Mouse (Mus musculus): ENCODE data around the gene Hsd17b1. TPM values are rescaled to one million over a fixed set of nuclear protein-coding genes. Genes with fewer than 3 reads are reported as not detected.

The Hsd17b1 gene
- polyA plus RNA-seq, 1 experiment: not detected

DNA sequence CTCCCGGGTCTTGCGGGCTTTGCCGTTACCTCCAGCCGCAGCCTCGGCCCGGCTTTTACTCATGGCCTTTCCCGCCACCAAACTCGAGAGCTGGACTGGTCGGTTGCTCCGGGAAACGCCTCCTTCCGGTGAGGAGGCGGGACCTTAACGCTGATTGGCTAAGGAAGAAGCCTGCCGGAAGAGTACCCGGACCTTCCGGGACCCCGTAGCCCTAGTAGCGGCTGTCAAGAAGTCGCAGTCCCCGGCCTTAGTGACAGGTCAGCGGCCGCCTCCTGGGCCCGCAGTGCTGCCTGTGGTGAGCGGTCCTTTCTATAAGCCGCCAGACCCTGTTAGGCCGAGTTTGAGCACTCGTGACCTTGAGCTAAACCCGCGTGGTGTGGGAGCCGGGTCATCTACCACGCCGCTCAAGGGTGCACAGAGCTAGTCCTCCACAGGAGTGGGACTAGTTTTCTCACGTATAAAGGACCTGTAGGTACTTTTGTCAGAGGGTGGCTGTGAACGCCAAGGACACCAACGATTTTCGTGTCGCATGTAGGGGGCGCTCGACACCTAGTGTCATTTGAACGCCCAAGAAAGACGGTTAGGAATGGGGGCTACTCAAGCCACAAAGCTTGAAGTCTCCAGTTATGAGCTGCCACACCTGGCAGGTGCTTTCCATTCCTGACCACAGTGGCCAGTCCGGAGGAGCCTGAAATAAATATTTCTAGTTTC, 17.3 kb downstream of the Hsd17b1 start, which contains the start of gene Psmc3ip:
Psmc3ip (minus strand) TSS at position 123 of the 711 bp plus-strand sequence.
- Histone ChIP-seq H3K27ac (ENCODE audit: insufficient read depth, low read depth, low read length) (peak within 1 kb of the TSS; percentile 93), H3K4me3 (ENCODE audit: insufficient read depth, low read length) (peak within 1 kb of the TSS; percentile 96), H3K4me1 (ENCODE audit: control insufficient read depth, insufficient read depth, low read length) (peaks cover 6% of the 10 kb centered on the region; the same call in 1 of the 2 replicates)
- TF ChIP-seq POLR2A (IDR thresholded peaks at IDR 0.05; ENCODE audit: borderline replicate concordance, low read depth, low read length): no peak
- peak; percentile 94 for TF ChIP-seq CTCF (IDR thresholded peaks at IDR 0.05; ENCODE audit: low read depth, low read length)

DNA sequence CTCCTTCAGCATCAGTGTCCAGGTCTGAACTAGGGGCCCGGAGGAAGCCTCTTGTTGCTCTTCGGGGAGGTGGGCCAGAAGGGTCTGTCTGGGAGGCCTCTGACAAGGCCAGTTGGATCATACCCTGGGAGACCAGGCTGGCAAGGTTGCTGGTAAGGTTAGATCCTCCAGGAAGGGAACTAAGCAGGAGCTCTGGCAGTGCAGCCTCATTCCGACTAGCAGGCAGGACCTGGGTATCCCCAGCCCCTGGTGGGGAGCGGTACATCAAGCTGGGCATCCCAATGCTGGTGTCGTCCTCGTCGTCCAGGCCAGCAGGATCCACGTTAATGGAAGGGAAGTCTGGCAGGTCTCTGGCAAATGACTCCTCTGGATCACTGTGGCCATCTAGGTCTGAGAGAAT, 20.0 kb downstream of the Hsd17b1 start:
- TF ChIP-seq POLR2A (IDR thresholded peaks at IDR 0.05; ENCODE audit: borderline replicate concordance, low read depth, low read length): no peak
- Histone ChIP-seq H3K4me1 (ENCODE audit: control insufficient read depth, insufficient read depth, low read length) (peaks cover 6% of the 10 kb centered on the region; the same call in 1 of the 2 replicates), H3K4me3 (ENCODE audit: insufficient read depth, low read length) (no peak overlapping the region), H3K27ac (ENCODE audit: insufficient read depth, low read depth, low read length) (no peak overlapping the region)

GRCm38 (mm10) chr11:101103011-101103410, 24.8 kb downstream of the Hsd17b1 start:
- H3K4me1 ChIP-seq (ENCODE audit: control insufficient read depth, insufficient read depth, low read length): no peaks in the 10 kb centered on the region
- H3K4me3 ChIP-seq (ENCODE audit: insufficient read depth, low read length): no peak overlapping the region
- TF ChIP-seq POLR2A (IDR thresholded peaks at IDR 0.05; ENCODE audit: borderline replicate concordance, low read depth, low read length) (no peak), CTCF (IDR thresholded peaks at IDR 0.05; ENCODE audit: low read depth, low read length) (no peak)
- H3K27ac ChIP-seq (ENCODE audit: insufficient read depth, low read depth, low read length): no peak overlapping the region

- Histone ChIP-seq H3K27ac (ENCODE audit: insufficient read depth, low read depth, low read length) (no peak overlapping the region), H3K4me3 (ENCODE audit: insufficient read depth, low read length) (no peak overlapping the region), H3K4me1 (ENCODE audit: control insufficient read depth, insufficient read depth, low read length) (peaks cover 17% of the 10 kb centered on the region)
- TF ChIP-seq POLR2A (IDR thresholded peaks at IDR 0.05; ENCODE audit: borderline replicate concordance, low read depth, low read length) (no peak), CTCF (IDR thresholded peaks at IDR 0.05; ENCODE audit: low read depth, low read length) (no peak)
These were observed 31.1 kb downstream of the Hsd17b1 start for GRCm38 (mm10) chr11:101109351-101109750.

DNA sequence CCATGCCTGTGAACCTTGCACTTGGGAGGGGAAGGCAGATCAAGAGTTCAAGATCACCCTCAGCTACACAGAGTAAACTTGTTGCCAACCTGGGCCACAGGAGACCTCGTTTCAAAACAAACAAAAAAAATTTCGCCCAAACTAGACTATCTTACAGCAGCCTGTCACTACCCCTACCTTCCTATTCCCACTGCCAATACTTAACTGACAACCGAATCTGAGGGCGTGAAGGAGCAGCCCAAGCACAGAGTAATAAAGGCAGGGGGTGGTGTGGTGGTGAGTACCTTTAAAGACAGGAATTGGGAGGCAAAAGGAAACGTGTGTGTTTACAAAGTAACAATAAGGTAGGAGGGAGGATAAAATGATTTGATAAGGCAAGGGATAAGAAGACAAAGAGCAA, 32.5 kb downstream of the Hsd17b1 start:
- no peak overlapping the region for H3K4me3 ChIP-seq (ENCODE audit: insufficient read depth, low read length)
- H3K27ac ChIP-seq (ENCODE audit: insufficient read depth, low read depth, low read length): no peak overlapping the region
- H3K4me1 ChIP-seq (ENCODE audit: control insufficient read depth, insufficient read depth, low read length): peaks cover 25% of the 10 kb centered on the region
- TF ChIP-seq CTCF (IDR thresholded peaks at IDR 0.05; ENCODE audit: low read depth, low read length): no peak
- TF ChIP-seq POLR2A (IDR thresholded peaks at IDR 0.05; ENCODE audit: borderline replicate concordance, low read depth, low read length): no peak

DNA sequence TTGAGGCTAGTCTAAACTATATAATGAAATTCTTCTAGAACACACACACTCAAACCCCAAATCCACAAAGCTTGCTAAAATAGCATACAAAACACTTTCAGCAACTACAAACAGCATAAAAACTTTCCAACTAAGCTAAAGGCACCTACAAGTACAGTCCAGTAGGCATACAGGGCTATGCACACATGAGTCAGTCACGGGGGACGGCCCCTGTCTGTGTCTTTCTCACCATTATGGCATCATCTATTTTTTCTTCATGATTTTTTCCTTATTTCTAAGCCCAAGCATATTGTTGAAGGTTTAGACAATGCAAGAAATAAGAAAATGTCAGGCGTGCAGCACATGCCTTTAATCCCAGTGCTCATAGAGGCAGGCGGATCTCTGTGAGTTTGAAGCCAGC, 33.0 kb downstream of the Hsd17b1 start:
- no peak overlapping the region for H3K27ac ChIP-seq (ENCODE audit: insufficient read depth, low read depth, low read length)
- TF ChIP-seq CTCF (IDR thresholded peaks at IDR 0.05; ENCODE audit: low read depth, low read length) (no peak), POLR2A (IDR thresholded peaks at IDR 0.05; ENCODE audit: borderline replicate concordance, low read depth, low read length) (no peak)
- peaks cover 29% of the 10 kb centered on the region for H3K4me1 ChIP-seq (ENCODE audit: control insufficient read depth, insufficient read depth, low read length)
- no peak overlapping the region for H3K4me3 ChIP-seq (ENCODE audit: insufficient read depth, low read length)

GRCm38 (mm10) chr11:101112186-101112585, 34.0 kb downstream of the Hsd17b1 start:
- TF ChIP-seq CTCF (IDR thresholded peaks at IDR 0.05; ENCODE audit: low read depth, low read length) (no peak), POLR2A (IDR thresholded peaks at IDR 0.05; ENCODE audit: borderline replicate concordance, low read depth, low read length) (no peak)
- Histone ChIP-seq H3K27ac (ENCODE audit: insufficient read depth, low read depth, low read length) (no peak overlapping the region), H3K4me3 (ENCODE audit: insufficient read depth, low read length) (no peak overlapping the region), H3K4me1 (ENCODE audit: control insufficient read depth, insufficient read depth, low read length) (peaks cover 38% of the 10 kb centered on the region)

DNA sequence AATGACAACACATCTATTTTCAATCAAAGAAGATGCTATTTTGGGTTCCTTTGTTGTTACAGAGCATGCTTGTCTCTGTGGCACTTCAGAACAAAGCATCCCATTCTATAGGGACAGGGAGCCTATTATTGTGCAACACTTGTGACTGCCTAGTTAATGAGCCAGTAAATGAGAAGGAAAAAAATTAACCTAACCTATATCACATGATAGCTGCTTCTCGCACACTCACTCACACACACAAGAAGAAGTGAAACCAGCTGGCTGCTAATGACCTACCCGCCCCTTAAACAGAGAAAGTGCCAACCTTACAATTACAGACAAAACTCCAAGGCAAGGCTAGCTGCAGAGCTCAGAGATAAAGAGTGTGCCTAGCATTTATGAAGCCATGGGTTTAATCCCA, 37.4 kb downstream of the Hsd17b1 start:
- Histone ChIP-seq H3K27ac (ENCODE audit: insufficient read depth, low read depth, low read length) (peak overlapping the region; percentile 94), H3K4me3 (ENCODE audit: insufficient read depth, low read length) (no peak overlapping the region), H3K4me1 (ENCODE audit: control insufficient read depth, insufficient read depth, low read length) (peaks cover 46% of the 10 kb centered on the region)
- TF ChIP-seq POLR2A (IDR thresholded peaks at IDR 0.05; ENCODE audit: borderline replicate concordance, low read depth, low read length): no peak
- TF ChIP-seq CTCF (IDR thresholded peaks at IDR 0.05; ENCODE audit: low read depth, low read length): no peak

DNA sequence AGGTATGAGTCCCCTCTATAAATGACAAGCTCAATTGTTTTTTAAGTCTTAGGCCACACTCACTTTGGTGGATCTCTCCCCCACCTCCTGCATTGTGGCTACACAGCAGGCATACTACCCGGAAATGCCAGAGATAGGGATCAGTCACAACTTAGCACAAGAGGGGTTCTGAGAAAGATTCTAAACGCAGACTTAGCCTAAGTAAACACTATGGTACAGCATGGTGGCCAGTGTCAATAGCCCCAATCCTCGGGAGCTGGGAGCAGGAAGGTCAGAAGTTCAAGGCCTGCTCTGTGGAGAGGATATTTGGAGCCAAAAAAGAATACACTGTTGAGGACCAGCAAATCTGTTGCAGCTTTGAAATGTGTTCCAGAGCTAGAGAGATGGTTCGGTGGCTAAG, 39.9 kb downstream of the Hsd17b1 start:
- no peak for TF ChIP-seq CTCF (IDR thresholded peaks at IDR 0.05; ENCODE audit: low read depth, low read length)
- no peak for TF ChIP-seq POLR2A (IDR thresholded peaks at IDR 0.05; ENCODE audit: borderline replicate concordance, low read depth, low read length)
- no peak overlapping the region for H3K27ac ChIP-seq (ENCODE audit: insufficient read depth, low read depth, low read length)
- peaks cover 42% of the 10 kb centered on the region for H3K4me1 ChIP-seq (ENCODE audit: control insufficient read depth, insufficient read depth, low read length)
- peak overlapping the region; percentile 77 for H3K4me3 ChIP-seq (ENCODE audit: insufficient read depth, low read length)

GRCm38 (mm10) chr11:101119131-101119760, 41.0 kb downstream of the Hsd17b1 start:
- H3K27ac ChIP-seq (ENCODE audit: insufficient read depth, low read depth, low read length): peak overlapping the region; percentile 58
- TF ChIP-seq POLR2A (IDR thresholded peaks at IDR 0.05; ENCODE audit: borderline replicate concordance, low read depth, low read length) (no peak), CTCF (IDR thresholded peaks at IDR 0.05; ENCODE audit: low read depth, low read length) (no peak)
- peak overlapping the region; percentile 77 for H3K4me3 ChIP-seq (ENCODE audit: insufficient read depth, low read length)
- peaks cover 35% of the 10 kb centered on the region for H3K4me1 ChIP-seq (ENCODE audit: control insufficient read depth, insufficient read depth, low read length)

Measured in bone marrow macrophage, adult 2 months (primary cell).